Mouse (Mus musculus) embryonic facial prominence, embryonic 10.5 days (tissue): Measurements from ENCODE around the gene Mob3c. TPM values are rescaled to one million over a fixed set of nuclear protein-coding genes. Genes with fewer than 3 reads are reported as not detected.

ENCODE experiments used
- DNase-seq: peaks from one replicate; pipeline ENCODE4 v3.0.0-alpha.2; 2017; ENCODE audit warnings: low spot score
- H3K27ac ChIP-seq: fragments of 300-500 bp; sonication (generic); replicated peaks from 2 replicates; pipeline ENCODE4 v1.5.1; 2016; ENCODE audit warnings: mild to moderate bottlenecking
- H3K27me3 ChIP-seq: fragments of 300-500 bp; sonication (generic); replicated peaks from 2 replicates; pipeline ENCODE4 v1.6.1; 2016; ENCODE audit warnings: low read depth, mild to moderate bottlenecking; ENCODE audit not compliant: poor library complexity, severe bottlenecking
- H3K36me3 ChIP-seq: fragments of 300-500 bp; sonication (generic); replicated peaks from 2 replicates; pipeline ENCODE4 v1.6.1; 2016; ENCODE audit warnings: mild to moderate bottlenecking, moderate library complexity
- H3K4me1 ChIP-seq: fragments of 300-500 bp; sonication (generic); 2 replicates; pipeline ENCODE4 v1.6.1; 2016
- H3K4me3 ChIP-seq: fragments of 300-500 bp; sonication (generic); 2 replicates; pipeline ENCODE4 v1.5.1; 2016; ENCODE audit warnings: mild to moderate bottlenecking, moderate library complexity
- H3K9me3 ChIP-seq: fragments of 300-500 bp; sonication (generic); 2 replicates; pipeline ENCODE4 v1.6.1; 2016; ENCODE audit warnings: mild to moderate bottlenecking
- WGBS: fragments of 180-500 bp; shearing (Covaris S2); methylation state at CpG from one replicate; pipeline ENCODE4 v1.1.7; 2016; 5-methylcytosine and 5-hydroxymethylcytosine counted together
- polyA plus RNA-seq: library from polyadenylated mRNA; unstranded; fragments of >200 nt; fragmentation: Nextera tagmentation; extraction: Ambion mirVana; gene quantifications from 2 replicates; pipeline ENCODE4 v1.2.1, GENCODE M21; 2016

Gene Mob3c
- polyA plus RNA-seq, 1 experiment from 2014 or later, result 3.5 TPM

- Histone ChIP-seq H3K36me3 (no peaks in the 10 kb centered on the region), H3K4me1 (peaks cover 23% of the 10 kb centered on the region), H3K27ac (peak within 1 kb of the TSS; percentile 84), H3K4me3 (peak within 1 kb of the TSS; percentile 88), H3K9me3 (no peaks in the 10 kb centered on the region), H3K27me3 (no peaks in the 10 kb centered on the region)
- DNase-seq, result peak; percentile 95
- 3% methylated on average over 51 of the region's 51 CpGs for whole genome bisulfite sequencing
Measured at GRCm38 (mm10) chr4:115838696-115839641, 11.1 kb downstream of the Mob3c start, which contains the start of gene Mknk1. Mknk1 (plus strand) TSS chr4:115839198.

GRCm38 (mm10) chr4:115839956-115840355 lies 12.1 kb downstream of the Mob3c start:
- Histone ChIP-seq H3K27ac (no peak overlapping the region), H3K9me3 (no peaks in the 10 kb centered on the region), H3K27me3 (no peaks in the 10 kb centered on the region), H3K4me3 (peak overlapping the region; percentile 88), H3K4me1 (peaks cover 23% of the 10 kb centered on the region), H3K36me3 (no peaks in the 10 kb centered on the region)
- WGBS, result 50% methylated on average over 4 of the region's 4 CpGs
- DNase-seq, result no peak

- H3K4me3 ChIP-seq, result no peak overlapping the region
- no peaks in the 10 kb centered on the region for H3K27me3 ChIP-seq
- H3K27ac ChIP-seq, result no peak overlapping the region
- H3K36me3 ChIP-seq, result no peaks in the 10 kb centered on the region
- WGBS, result 93% methylated on average over 4 of the region's 4 CpGs
- H3K9me3 ChIP-seq, result no peaks in the 10 kb centered on the region
- H3K4me1 ChIP-seq, result peaks cover 23% of the 10 kb centered on the region
- DNase-seq, result no peak
Measured at GRCm38 (mm10) chr4:115840842-115841241, 12.9 kb downstream of the Mob3c start.

- Histone ChIP-seq H3K27me3 (no peaks in the 10 kb centered on the region), H3K27ac (no peak overlapping the region), H3K4me3 (no peak overlapping the region), H3K4me1 (peaks cover 15% of the 10 kb centered on the region), H3K9me3 (no peaks in the 10 kb centered on the region), H3K36me3 (peaks cover 29% of the 10 kb centered on the region)
- WGBS, result 48% methylated on average over 2 of the region's 2 CpGs
- DNase-seq, result no peak
Measured at GRCm38 (mm10) chr4:115846656-115847055, 18.8 kb downstream of the Mob3c start.

GRCm38 (mm10) chr4:115847377-115847776 lies 19.5 kb downstream of the Mob3c start:
- WGBS, result 63% methylated on average over 5 of the region's 5 CpGs
- DNase-seq, result no peak
- peaks cover 37% of the 10 kb centered on the region for H3K36me3 ChIP-seq
- H3K4me1 ChIP-seq, result peaks cover 15% of the 10 kb centered on the region
- no peak overlapping the region for H3K27ac ChIP-seq
- no peaks in the 10 kb centered on the region for H3K27me3 ChIP-seq
- H3K4me3 ChIP-seq, result no peak overlapping the region
- no peaks in the 10 kb centered on the region for H3K9me3 ChIP-seq

- no peak for DNase-seq
- H3K9me3 ChIP-seq, result no peaks in the 10 kb centered on the region
- peaks cover 15% of the 10 kb centered on the region for H3K4me1 ChIP-seq
- H3K36me3 ChIP-seq, result peaks cover 44% of the 10 kb centered on the region
- H3K4me3 ChIP-seq, result no peak overlapping the region
- H3K27me3 ChIP-seq, result no peaks in the 10 kb centered on the region
- 93% methylated on average over 1 of the region's 1 CpGs for WGBS
- no peak overlapping the region for H3K27ac ChIP-seq
Measured at GRCm38 (mm10) chr4:115848083-115848482, 20.2 kb downstream of the Mob3c start.

- Histone ChIP-seq H3K4me3 (no peak overlapping the region), H3K27me3 (no peaks in the 10 kb centered on the region), H3K27ac (0 out of 2 replicates have a peak overlapping the region, but pooled peaks have one; percentile 14), H3K36me3 (peaks cover 46% of the 10 kb centered on the region), H3K4me1 (peaks cover 9% of the 10 kb centered on the region), H3K9me3 (no peaks in the 10 kb centered on the region)
- no peak for DNase-seq
- WGBS, result 75% methylated on average over 8 of the region's 8 CpGs
Measured at GRCm38 (mm10) chr4:115848990-115849677, 21.2 kb downstream of the Mob3c start.

- 84% methylated on average over 2 of the region's 2 CpGs for whole genome bisulfite sequencing
- Histone ChIP-seq H3K36me3 (peaks cover 48% of the 10 kb centered on the region), H3K9me3 (no peaks in the 10 kb centered on the region), H3K27me3 (no peaks in the 10 kb centered on the region), H3K4me1 (peaks cover 13% of the 10 kb centered on the region), H3K27ac (no peak overlapping the region), H3K4me3 (no peak overlapping the region)
- DNase-seq, result no peak
Measured at GRCm38 (mm10) chr4:115850111-115850510, 22.2 kb downstream of the Mob3c start.

- no peak for DNase-seq
- Histone ChIP-seq H3K27ac (no peak overlapping the region), H3K27me3 (no peaks in the 10 kb centered on the region), H3K4me3 (no peak overlapping the region), H3K9me3 (no peaks in the 10 kb centered on the region), H3K36me3 (peaks cover 48% of the 10 kb centered on the region), H3K4me1 (peaks cover 18% of the 10 kb centered on the region)
- WGBS, result 60% methylated on average over 2 of the region's 2 CpGs
Measured at GRCm38 (mm10) chr4:115850631-115851030, 22.7 kb downstream of the Mob3c start.

- H3K4me3 ChIP-seq, result no peak overlapping the region
- H3K4me1 ChIP-seq, result peaks cover 24% of the 10 kb centered on the region
- no peaks in the 10 kb centered on the region for H3K27me3 ChIP-seq
- WGBS, result 83% methylated on average over 6 of the region's 6 CpGs
- DNase-seq, result no peak
- no peak overlapping the region for H3K27ac ChIP-seq
- H3K36me3 ChIP-seq, result peaks cover 48% of the 10 kb centered on the region
- no peaks in the 10 kb centered on the region for H3K9me3 ChIP-seq
Measured at GRCm38 (mm10) chr4:115851569-115851968, 23.7 kb downstream of the Mob3c start.

- H3K27me3 ChIP-seq, result no peaks in the 10 kb centered on the region
- peaks cover 61% of the 10 kb centered on the region for H3K36me3 ChIP-seq
- no peak for DNase-seq
- peaks cover 21% of the 10 kb centered on the region for H3K4me1 ChIP-seq
- no peak overlapping the region for H3K4me3 ChIP-seq
- 46% methylated on average over 6 of the region's 6 CpGs for WGBS
- no peak overlapping the region for H3K27ac ChIP-seq
- no peaks in the 10 kb centered on the region for H3K9me3 ChIP-seq
Measured at GRCm38 (mm10) chr4:115855100-115855499, 27.2 kb downstream of the Mob3c start.

- Histone ChIP-seq H3K9me3 (no peaks in the 10 kb centered on the region), H3K27me3 (no peaks in the 10 kb centered on the region), H3K27ac (no peak overlapping the region), H3K4me3 (no peak overlapping the region), H3K4me1 (peaks cover 17% of the 10 kb centered on the region), H3K36me3 (peaks cover 62% of the 10 kb centered on the region)
- 74% methylated on average over 4 of the region's 4 CpGs for WGBS
- DNase-seq, result no peak
Measured at GRCm38 (mm10) chr4:115855609-115856008, 27.7 kb downstream of the Mob3c start.
